19 mouse cellular contexts compared by ENCODE assay signal in genomic region chr1:61152157-61152556, GRCm38 (mm10).
DNase-seq lines count a peak whose midpoint lies in the region; ATAC-seq and TF ChIP-seq lines count a peak whose summit lies in the region.
"Had no signal": no experiment of that assay in that cellular context is flagged by ENCODE, and none has a peak within 500 bp of the region (broad histone marks: within the 10 kb centered on the region; RNA-seq: fewer than 3 reads in every experiment).

No protein-coding gene starts in this region.

- 0 out of 2 replicates have a peak, but pooled peaks cover 2% of the 10 kb centered on the region for H3K4me1 ChIP-seq in heart, embryonic 10.5 days
- H3K4me1 ChIP-seq in heart, adult 2 months (ENCODE audit: control insufficient read depth, insufficient read depth, low read length) = no peaks in the 10 kb centered on the region; the same call in 1 of the 2 replicates
- no peaks in the 10 kb centered on the region; the same call in 1 of the 2 replicates for H3K4me1 ChIP-seq in embryonic facial prominence, embryonic 14.5 days (ENCODE audit: control insufficient read depth, insufficient read depth, low read length)
- peaks cover 13% of the 10 kb centered on the region; the same call in 1 of the 2 replicates for H3K4me1 ChIP-seq in limb, embryonic 11.5 days (ENCODE audit: control insufficient read depth, insufficient read depth, low read length)
- H3K4me1 ChIP-seq in lung, adult 2 months (ENCODE audit: control insufficient read depth, insufficient read depth, low read length) = no peaks in the 10 kb centered on the region
- H3K4me1 ChIP-seq: embryonic facial prominence, embryonic 13.5 days; forebrain, embryonic 15.5 days; hindbrain, embryonic 12.5 days had no signal

- no peak for DNase-seq in heart, embryonic 10.5 days (ENCODE audit: low spot score)
- DNase-seq in heart, adult 2 months = no peak
- no peak for DNase-seq in embryonic facial prominence, embryonic 14.5 days (ENCODE audit: low spot score)
- no peak for DNase-seq in limb, embryonic 11.5 days (ENCODE audit: low spot score)
- no peak for DNase-seq in retina, embryonic 14.5 days (ENCODE audit: low spot score)
- DNase-seq in lung, adult 2 months = no peak
- DNase-seq: adrenal gland, adult 2 months; adrenal gland, postnatal 14 days; cerebellum, adult 11 months; cerebellum, adult 2 months; cerebellum, adult 9-11 months; cerebellum, postnatal 25 days; gastrocnemius, postnatal 36 days had no signal

- H3K27ac ChIP-seq in heart, embryonic 10.5 days = 0 out of 2 replicates have a peak overlapping the region, but pooled peaks have one; percentile 29
- no peak overlapping the region for H3K27ac ChIP-seq in heart, adult 2 months
- no peak overlapping the region for H3K27ac ChIP-seq in embryonic facial prominence, embryonic 14.5 days (replicated peaks; ENCODE audit: low read depth, low read length)
- H3K27ac ChIP-seq in limb, embryonic 11.5 days (replicated peaks; ENCODE audit: low read depth, low read length) = peak overlapping the region; percentile 65; the same call in 1 of the 2 replicates
- H3K27ac ChIP-seq: embryonic facial prominence, embryonic 13.5 days; forebrain, embryonic 15.5 days; hindbrain, embryonic 12.5 days; hindbrain, embryonic 15.5 days had no signal

- no peak for TF ChIP-seq EP300 in heart, adult 2 months (IDR thresholded peaks at IDR 0.05; ENCODE audit: insufficient read depth, low read depth, low read length)

- peak; percentile 63; the same call in 1 of the 2 replicates for ATAC-seq in embryonic facial prominence, embryonic 14.5 days (ENCODE audit: low read depth)
- no peak for ATAC-seq in limb, embryonic 11.5 days (ENCODE audit: insufficient number of reproducible peaks, low FRiP score, low TSS enrichment, low read depth)
- ATAC-seq: CD4-positive, CD25-positive, alpha-beta regulatory T cell, adult 4 months; forebrain, embryonic 15.5 days had no signal

- no peaks in the 10 kb centered on the region for H3K79me2 ChIP-seq in heart, adult 2 months (replicated peaks; ENCODE audit: control insufficient read depth, insufficient read depth, low read length)

- H3K27me3 ChIP-seq in heart, embryonic 10.5 days (ENCODE audit: insufficient read depth, poor library complexity, severe bottlenecking) = no peaks in the 10 kb centered on the region
- H3K27me3 ChIP-seq in heart, adult 2 months (ENCODE audit: control insufficient read depth, insufficient read depth, low read length) = no peaks in the 10 kb centered on the region
- no peaks in the 10 kb centered on the region for H3K27me3 ChIP-seq in embryonic facial prominence, embryonic 14.5 days (replicated peaks; ENCODE audit: control insufficient read depth, insufficient read depth, low read length)
- H3K27me3 ChIP-seq in limb, embryonic 11.5 days (ENCODE audit: control insufficient read depth, insufficient read depth, low read length) = no peaks in the 10 kb centered on the region
- H3K27me3 ChIP-seq: forebrain, embryonic 15.5 days; hindbrain, embryonic 12.5 days; hindbrain, embryonic 15.5 days had no signal

- H3K9ac ChIP-seq in heart, adult 2 months (ENCODE audit: low read depth, low read length) = no peak overlapping the region
- no peak overlapping the region for H3K9ac ChIP-seq in embryonic facial prominence, embryonic 14.5 days (ENCODE audit: low read depth, low read length)
- no peak overlapping the region for H3K9ac ChIP-seq in limb, embryonic 11.5 days (ENCODE audit: low read length)
- H3K9ac ChIP-seq: embryonic facial prominence, embryonic 13.5 days; forebrain, embryonic 15.5 days; hindbrain, embryonic 12.5 days; hindbrain, embryonic 15.5 days had no signal

- H3K36me3 ChIP-seq in heart, embryonic 10.5 days = no peaks in the 10 kb centered on the region
- no peaks in the 10 kb centered on the region for H3K36me3 ChIP-seq in heart, adult 2 months (ENCODE audit: control insufficient read depth, insufficient read depth, low read length)
- no peaks in the 10 kb centered on the region for H3K36me3 ChIP-seq in embryonic facial prominence, embryonic 14.5 days (ENCODE audit: control insufficient read depth, insufficient read depth, low read length)
- H3K36me3 ChIP-seq in limb, embryonic 11.5 days (ENCODE audit: control insufficient read depth, insufficient read depth, low read length) = no peaks in the 10 kb centered on the region
- H3K36me3 ChIP-seq: embryonic facial prominence, embryonic 13.5 days; forebrain, embryonic 15.5 days; hindbrain, embryonic 12.5 days; hindbrain, embryonic 15.5 days had no signal

- WGBS in heart, embryonic 10.5 days = 84% methylated on average over 5 of the region's 5 CpGs
- 74% methylated on average over 5 of the region's 5 CpGs for WGBS in heart, adult 2 months
- 70% methylated on average over 5 of the region's 5 CpGs for WGBS in embryonic facial prominence, embryonic 14.5 days
- 71% methylated on average over 5 of the region's 5 CpGs for WGBS in limb, embryonic 11.5 days
- WGBS in lung, adult 2 months = 83% methylated on average over 5 of the region's 5 CpGs

- no peak overlapping the region for H3K4me3 ChIP-seq in heart, embryonic 10.5 days
- H3K4me3 ChIP-seq in heart, adult 2 months = no peak overlapping the region
- H3K4me3 ChIP-seq in embryonic facial prominence, embryonic 14.5 days (ENCODE audit: low read depth, low read length) = no peak overlapping the region
- no peak overlapping the region for H3K4me3 ChIP-seq in limb, embryonic 11.5 days (ENCODE audit: low read depth, low read length)
- no peak overlapping the region for H3K4me3 ChIP-seq in lung, adult 2 months (replicated peaks; ENCODE audit: extremely low read depth, low read depth, low read length)
- H3K4me3 ChIP-seq: embryonic facial prominence, embryonic 13.5 days; forebrain, embryonic 15.5 days; hindbrain, embryonic 12.5 days; hindbrain, embryonic 15.5 days had no signal

- H3K9me3 ChIP-seq in heart, embryonic 10.5 days = no peaks in the 10 kb centered on the region
- no peaks in the 10 kb centered on the region for H3K9me3 ChIP-seq in embryonic facial prominence, embryonic 14.5 days (ENCODE audit: control insufficient read depth, low read length)
- H3K9me3 ChIP-seq in limb, embryonic 11.5 days (ENCODE audit: control insufficient read depth, low read length) = no peaks in the 10 kb centered on the region
- H3K9me3 ChIP-seq: embryonic facial prominence, embryonic 13.5 days; forebrain, embryonic 15.5 days; hindbrain, embryonic 12.5 days; hindbrain, embryonic 15.5 days had no signal

- TF ChIP-seq POLR2A in heart, adult 2 months (IDR thresholded peaks at IDR 0.05; ENCODE audit: insufficient read depth, low read depth, low read length) = no peak
- no peak for TF ChIP-seq POLR2A in lung, adult 2 months (IDR thresholded peaks at IDR 0.05; ENCODE audit: borderline replicate concordance, extremely low read depth, low read depth, low read length)

- intact Hi-C loops in heart, adult 2 months (cut with DNase I) = no loop called here

- no peak for TF ChIP-seq CTCF in heart, adult 2 months (IDR thresholded peaks at IDR 0.05)
- no peak for TF ChIP-seq CTCF in lung, adult 2 months (IDR thresholded peaks at IDR 0.05; ENCODE audit: insufficient read depth, low read length)

- no peak overlapping the region for H3K4me2 ChIP-seq in embryonic facial prominence, embryonic 14.5 days (ENCODE audit: low read depth, low read length)
- no peak overlapping the region for H3K4me2 ChIP-seq in limb, embryonic 11.5 days (ENCODE audit: low read depth, severe bottlenecking)
- H3K4me2 ChIP-seq: embryonic facial prominence, embryonic 13.5 days; forebrain, embryonic 15.5 days; heart, embryonic 11.5 days; hindbrain, embryonic 12.5 days; hindbrain, embryonic 15.5 days had no signal

Comparison
In these comparisons a context has a peak if more than half of its experiments do, and no peak if none do; other contexts are left out.
1. H3K27ac ChIP-seq: peak in heart, embryonic 10.5 days (single experiment) and limb, embryonic 11.5 days (single experiment); none in heart, adult 2 months (single experiment) and embryonic facial prominence, embryonic 14.5 days (single experiment).